Comparison of ENCODE assay signal across 8 mouse cellular contexts in the genomic region with DNA sequence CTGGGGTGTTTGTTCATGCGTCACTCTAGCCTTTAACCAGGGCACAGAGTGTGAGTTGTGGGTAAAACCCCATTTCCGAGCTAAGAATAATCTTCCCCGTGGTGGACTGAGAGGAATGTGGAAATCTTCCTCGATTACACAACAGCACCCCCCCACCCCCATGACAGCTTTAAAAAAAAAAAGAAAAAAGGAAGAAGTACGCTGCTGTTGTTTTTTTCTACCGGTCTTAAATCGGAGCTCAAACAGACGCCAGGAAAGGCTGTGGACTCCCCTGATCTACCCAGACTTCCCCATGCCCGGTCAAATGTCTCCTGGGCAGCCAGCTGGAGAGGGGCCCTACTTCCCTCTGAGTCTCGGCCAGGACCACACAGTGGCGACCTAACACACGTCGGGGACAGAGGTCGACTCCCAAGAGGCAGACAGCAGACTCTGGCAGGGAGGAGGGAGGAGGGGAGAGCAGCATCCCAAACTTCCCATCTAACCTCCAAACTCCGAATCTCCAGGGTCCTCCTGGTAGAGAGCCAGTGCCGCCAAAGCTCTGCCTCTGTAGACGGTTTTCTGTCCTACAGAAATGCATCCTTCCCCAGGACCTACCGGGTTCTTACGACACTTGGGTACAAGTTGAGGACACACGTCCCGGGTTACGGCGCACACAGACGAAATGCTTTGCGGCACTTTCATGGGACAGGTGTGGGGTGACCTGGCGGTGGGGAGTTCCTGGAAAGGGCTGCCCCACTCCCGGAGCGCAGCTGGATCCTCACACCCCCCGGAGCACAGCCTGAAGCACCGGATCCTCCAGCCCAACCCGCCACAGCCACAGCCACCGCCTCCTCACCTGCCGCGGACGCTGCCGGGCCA. TPM values are rescaled to one million over a fixed set of nuclear protein-coding genes. Genes with fewer than 3 reads are reported as not detected.
DNase-seq lines count a peak whose midpoint lies in the region; ATAC-seq and TF ChIP-seq lines count a peak whose summit lies in the region.

No protein-coding gene starts in this region.

- no peaks in the 10 kb centered on the region for H3K27me3 ChIP-seq in embryonic facial prominence, embryonic 12.5 days
- no peaks in the 10 kb centered on the region for H3K27me3 ChIP-seq in intestine, postnatal 0 days (replicated peaks; ENCODE audit: control insufficient read depth, insufficient read depth, low read length)
- H3K27me3 ChIP-seq in limb, embryonic 13.5 days: no peaks in the 10 kb centered on the region
- H3K27me3 ChIP-seq in midbrain, embryonic 13.5 days: no peaks in the 10 kb centered on the region

- peak overlapping the region; percentile 86 for H3K4me2 ChIP-seq in embryonic facial prominence, embryonic 12.5 days (replicated peaks)
- peak overlapping the region; percentile 77 for H3K4me2 ChIP-seq in intestine, postnatal 0 days (replicated peaks; ENCODE audit: low read depth)
- H3K4me2 ChIP-seq in limb, embryonic 13.5 days (replicated peaks): peak overlapping the region; percentile 77
- peak overlapping the region; percentile 72 for H3K4me2 ChIP-seq in midbrain, embryonic 13.5 days (replicated peaks)

- 4% methylated on average over 32 of the region's 36 CpGs for WGBS in embryonic facial prominence, embryonic 12.5 days
- under 1% methylated on average over 36 of the region's 36 CpGs for WGBS in intestine, postnatal 0 days
- 4% methylated on average over 34 of the region's 36 CpGs for WGBS in limb, embryonic 13.5 days
- 6% methylated on average over 36 of the region's 36 CpGs for WGBS in midbrain, embryonic 13.5 days

- H3K27ac ChIP-seq in embryonic facial prominence, embryonic 12.5 days: peak overlapping the region; percentile 67
- peak overlapping the region; percentile 87 for H3K27ac ChIP-seq in intestine, postnatal 0 days (ENCODE audit: low read depth, low read length)
- peak overlapping the region; percentile 22; the same call in 1 of the 2 replicates for H3K27ac ChIP-seq in limb, embryonic 13.5 days
- no peak overlapping the region for H3K27ac ChIP-seq in midbrain, embryonic 13.5 days

- no peaks in the 10 kb centered on the region for H3K4me1 ChIP-seq in embryonic facial prominence, embryonic 12.5 days
- no peaks in the 10 kb centered on the region for H3K4me1 ChIP-seq in intestine, postnatal 0 days (replicated peaks; ENCODE audit: control insufficient read depth, insufficient read depth, low read length)
- H3K4me1 ChIP-seq in limb, embryonic 13.5 days: peaks cover 6% of the 10 kb centered on the region
- H3K4me1 ChIP-seq in midbrain, embryonic 13.5 days (replicated peaks): peaks cover 12% of the 10 kb centered on the region

- peak overlapping the region; percentile 77 for H3K9ac ChIP-seq in embryonic facial prominence, embryonic 12.5 days
- H3K9ac ChIP-seq in intestine, postnatal 0 days (ENCODE audit: low read depth, low read length): peak overlapping the region; percentile 81
- peak overlapping the region; percentile 81 for H3K9ac ChIP-seq in limb, embryonic 13.5 days
- H3K9ac ChIP-seq in midbrain, embryonic 13.5 days (replicated peaks): peak overlapping the region; percentile 72

- peak; percentile 71 for DNase-seq in 3134 (ENCODE audit: extremely low read depth, insufficient read length, low spot score)
- DNase-seq in heart, adult 11 months: peak; percentile 98
- peak; percentile 78 for DNase-seq in spleen, postnatal 10 days (ENCODE audit: low spot score in 2 of 2)

- no peaks in the 10 kb centered on the region for H3K36me3 ChIP-seq in embryonic facial prominence, embryonic 12.5 days
- H3K36me3 ChIP-seq in intestine, postnatal 0 days (ENCODE audit: control insufficient read depth, insufficient read depth): no peaks in the 10 kb centered on the region
- H3K36me3 ChIP-seq in limb, embryonic 13.5 days: no peaks in the 10 kb centered on the region
- H3K36me3 ChIP-seq in midbrain, embryonic 13.5 days: no peaks in the 10 kb centered on the region

- no peak for TF ChIP-seq CTCF in intestine, postnatal 0 days (IDR thresholded peaks at IDR 0.05; ENCODE audit: low read depth)

- H3K9me3 ChIP-seq in embryonic facial prominence, embryonic 12.5 days: no peaks in the 10 kb centered on the region
- no peaks in the 10 kb centered on the region for H3K9me3 ChIP-seq in intestine, postnatal 0 days (ENCODE audit: control insufficient read depth)
- H3K9me3 ChIP-seq in limb, embryonic 13.5 days: no peaks in the 10 kb centered on the region
- H3K9me3 ChIP-seq in midbrain, embryonic 13.5 days: no peaks in the 10 kb centered on the region

- peak; percentile 41 for ATAC-seq in activated CD4-positive, CD25-positive, alpha-beta regulatory T cell, adult 4 months
- peak; percentile 48; the same call in 1 of the 2 replicates for ATAC-seq in embryonic facial prominence, embryonic 12.5 days (ENCODE audit: insufficient number of reproducible peaks, insufficient read depth, low FRiP score, low TSS enrichment)
- ATAC-seq in intestine, postnatal 0 days: peak; percentile 80
- ATAC-seq in limb, embryonic 13.5 days (ENCODE audit: low FRiP score, low read depth): peak; percentile 33; the same call in 1 of the 2 replicates
- peak; percentile 44 for ATAC-seq in midbrain, embryonic 13.5 days

- peak overlapping the region; percentile 83 for H3K4me3 ChIP-seq in embryonic facial prominence, embryonic 12.5 days
- peak overlapping the region; percentile 95 for H3K4me3 ChIP-seq in intestine, postnatal 0 days (ENCODE audit: low read depth, low read length)
- H3K4me3 ChIP-seq in limb, embryonic 13.5 days: peak overlapping the region; percentile 85
- H3K4me3 ChIP-seq in midbrain, embryonic 13.5 days (replicated peaks): peak overlapping the region; percentile 61

RNA-seq across cellular contexts. Expression of a gene that starts 0.6 kb away (rescaled TPM):
- 1 to 10 TPM; 7.9 to 9.4 TPM for polyA plus RNA-seq in activated CD4-positive, CD25-positive, alpha-beta regulatory T cell, adult 4 months (2017; shearing (Covaris generic))
- 12.7 and 12.8 TPM in 2 replicates for polyA plus RNA-seq in embryonic facial prominence, embryonic 12.5 days (2016; fragmentation: Nextera tagmentation; extraction: Ambion mirVana)
- polyA plus RNA-seq in intestine, postnatal 0 days (2015; fragmentation: Nextera tagmentation; extraction: Ambion mirVana): 9.7 and 9.8 TPM in 2 replicates
- polyA plus RNA-seq in limb, embryonic 13.5 days (2015; fragmentation: Nextera tagmentation; extraction: Ambion mirVana): 12.3 and 14.7 TPM in 2 replicates
- 4.5 and 5.9 TPM in 2 replicates for polyA plus RNA-seq in midbrain, embryonic 13.5 days (2015; fragmentation: Nextera tagmentation; extraction: Ambion mirVana)

RNA-seq across cellular contexts. Expression of a gene that starts 20.0 kb away (rescaled TPM):
- 10 to 100 TPM; 21.4 to 28.1 TPM for polyA plus RNA-seq in activated CD4-positive, CD25-positive, alpha-beta regulatory T cell, adult 4 months (2017; shearing (Covaris generic))
- polyA plus RNA-seq in embryonic facial prominence, embryonic 12.5 days (2016; fragmentation: Nextera tagmentation; extraction: Ambion mirVana): 11.0 and 11.3 TPM in 2 replicates
- polyA plus RNA-seq in intestine, postnatal 0 days (2015; fragmentation: Nextera tagmentation; extraction: Ambion mirVana): 9.1 and 9.7 TPM in 2 replicates
- 9.5 and 12.6 TPM in 2 replicates for polyA plus RNA-seq in limb, embryonic 13.5 days (2015; fragmentation: Nextera tagmentation; extraction: Ambion mirVana)
- 12.1 and 13.8 TPM in 2 replicates for polyA plus RNA-seq in midbrain, embryonic 13.5 days (2015; fragmentation: Nextera tagmentation; extraction: Ambion mirVana)

RNA-seq across cellular contexts. Expression of a gene that starts 21.5 kb away (rescaled TPM):
- under 1 TPM in 1 of 2 experiments, not detected in 1; 0.25 TPM for polyA plus RNA-seq in activated CD4-positive, CD25-positive, alpha-beta regulatory T cell, adult 4 months (2017; shearing (Covaris generic))
- polyA plus RNA-seq in embryonic facial prominence, embryonic 12.5 days (2016; fragmentation: Nextera tagmentation; extraction: Ambion mirVana): 0.19 and 0.31 TPM in 2 replicates
- polyA plus RNA-seq in intestine, postnatal 0 days (2015; fragmentation: Nextera tagmentation; extraction: Ambion mirVana): 0.09 and 0.16 TPM in 2 replicates
- 0.19 and 0.23 TPM in 2 replicates for polyA plus RNA-seq in limb, embryonic 13.5 days (2015; fragmentation: Nextera tagmentation; extraction: Ambion mirVana)
- 0.48 and 0.62 TPM in 2 replicates for polyA plus RNA-seq in midbrain, embryonic 13.5 days (2015; fragmentation: Nextera tagmentation; extraction: Ambion mirVana)

RNA-seq across cellular contexts. Expression of a gene that starts 37.8 kb away (rescaled TPM):
- polyA plus RNA-seq in activated CD4-positive, CD25-positive, alpha-beta regulatory T cell, adult 4 months (2017; shearing (Covaris generic)): 10 to 100 TPM; 34.6 to 37.7 TPM
- 39.0 and 42.5 TPM in 2 replicates for polyA plus RNA-seq in embryonic facial prominence, embryonic 12.5 days (2016; fragmentation: Nextera tagmentation; extraction: Ambion mirVana)
- 8.0 and 10.2 TPM in 2 replicates for polyA plus RNA-seq in intestine, postnatal 0 days (2015; fragmentation: Nextera tagmentation; extraction: Ambion mirVana)
- 39.5 and 41.3 TPM in 2 replicates for polyA plus RNA-seq in limb, embryonic 13.5 days (2015; fragmentation: Nextera tagmentation; extraction: Ambion mirVana)
- 31.2 and 32.2 TPM in 2 replicates for polyA plus RNA-seq in midbrain, embryonic 13.5 days (2015; fragmentation: Nextera tagmentation; extraction: Ambion mirVana)

RNA-seq across cellular contexts. Expression of a gene that starts 39.9 kb away (rescaled TPM):
- not detected for polyA plus RNA-seq in activated CD4-positive, CD25-positive, alpha-beta regulatory T cell, adult 4 months (2017; shearing (Covaris generic))
- 8.2 and 8.6 TPM in 2 replicates for polyA plus RNA-seq in embryonic facial prominence, embryonic 12.5 days (2016; fragmentation: Nextera tagmentation; extraction: Ambion mirVana)
- polyA plus RNA-seq in intestine, postnatal 0 days (2015; fragmentation: Nextera tagmentation; extraction: Ambion mirVana): 1.6 and 1.9 TPM in 2 replicates
- polyA plus RNA-seq in limb, embryonic 13.5 days (2015; fragmentation: Nextera tagmentation; extraction: Ambion mirVana): 18.2 and 20.0 TPM in 2 replicates
- 0.59 and 0.93 TPM in 2 replicates for polyA plus RNA-seq in midbrain, embryonic 13.5 days (2015; fragmentation: Nextera tagmentation; extraction: Ambion mirVana)
